Comparison of ENCODE assay signal across 14 mouse cellular contexts in the genomic region with DNA sequence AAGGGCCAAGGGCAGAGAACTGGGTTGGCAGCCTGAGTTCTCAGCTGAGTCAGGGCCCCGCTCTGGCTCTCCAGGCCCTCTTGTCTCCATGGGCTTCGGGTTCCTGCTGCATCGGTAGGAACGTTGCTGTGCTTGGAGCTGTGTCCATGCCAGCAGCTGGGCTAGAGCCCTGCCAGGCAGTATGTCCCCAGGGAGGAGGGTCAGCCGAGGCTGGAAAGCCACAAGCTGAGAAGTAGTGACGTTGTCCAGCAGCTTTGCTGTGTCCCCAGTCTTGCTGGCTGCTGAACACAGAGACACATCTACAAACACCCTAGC.
DNase-seq lines count a peak whose midpoint lies in the region; ATAC-seq lines count a peak whose summit lies in the region.
"Had no signal": no experiment of that assay in that cellular context is flagged by ENCODE, and none has a peak within 500 bp of the region (broad histone marks: within the 10 kb centered on the region; RNA-seq: fewer than 3 reads in every experiment).

No protein-coding gene starts in this region.

- no peak for ATAC-seq in hindbrain, embryonic 12.5 days (ENCODE audit: low FRiP score)
- ATAC-seq: forebrain, postnatal 0 days; Patski had no signal

- 83% methylated on average over 6 of the region's 6 CpGs for WGBS in hindbrain, embryonic 10.5 days
- 83% methylated on average over 6 of the region's 6 CpGs for WGBS in hindbrain, embryonic 12.5 days

- peaks cover 48% of the 10 kb centered on the region for H3K4me1 ChIP-seq in hindbrain, embryonic 10.5 days (replicated peaks)
- H3K4me1 ChIP-seq in hindbrain, embryonic 12.5 days, result peaks cover 22% of the 10 kb centered on the region

- H3K9ac ChIP-seq in hindbrain, embryonic 12.5 days, result no peak overlapping the region
- H3K9ac ChIP-seq: forebrain, postnatal 0 days had no signal

- no peak for DNase-seq in hindbrain, embryonic 10.5 days (ENCODE audit: low spot score)
- peak; percentile 87 for DNase-seq in adipocyte (ENCODE audit: low spot score)
- peak; percentile 69 for DNase-seq in gastrocnemius, postnatal 10 days
- DNase-seq in lung, postnatal 10 days, result peak; percentile 85
- DNase-seq in layer of hippocampus, adult 9-11 months, result no peak
- DNase-seq in right cerebral cortex, postnatal 14 days, result no peak
- DNase-seq: cerebellum, adult 11-12 months; forebrain, postnatal 0 days; liver; right cerebral cortex, postnatal 4 days; thymus, postnatal 36 days had no signal

- 0 out of 2 replicates have a peak overlapping the region, but pooled peaks have one; percentile 17 for H3K27ac ChIP-seq in hindbrain, embryonic 10.5 days
- H3K27ac ChIP-seq in hindbrain, embryonic 12.5 days, result no peak overlapping the region

- H3K36me3 ChIP-seq in hindbrain, embryonic 10.5 days, result no peaks in the 10 kb centered on the region
- no peaks in the 10 kb centered on the region for H3K36me3 ChIP-seq in hindbrain, embryonic 12.5 days

- H3K4me3 ChIP-seq in hindbrain, embryonic 10.5 days, result no peak overlapping the region
- H3K4me3 ChIP-seq in hindbrain, embryonic 12.5 days, result no peak overlapping the region

- no peaks in the 10 kb centered on the region for H3K27me3 ChIP-seq in hindbrain, embryonic 10.5 days (ENCODE audit: insufficient read depth, poor library complexity, severe bottlenecking)
- H3K27me3 ChIP-seq in hindbrain, embryonic 12.5 days, result no peaks in the 10 kb centered on the region
- H3K27me3 ChIP-seq: Patski had no signal

- no peaks in the 10 kb centered on the region for H3K9me3 ChIP-seq in hindbrain, embryonic 10.5 days
- H3K9me3 ChIP-seq in hindbrain, embryonic 12.5 days (replicated peaks), result no peaks in the 10 kb centered on the region
- H3K9me3 ChIP-seq: megakaryocyte, embryonic 14.5 days had no signal

- H3K4me2 ChIP-seq in hindbrain, embryonic 12.5 days (replicated peaks), result no peak overlapping the region

Comparison
In these comparisons a context has a peak if more than half of its experiments do, and no peak if none do; other contexts are left out.
1. DNase-seq: peak in adipocyte (single experiment), gastrocnemius, postnatal 10 days (single experiment) and lung, postnatal 10 days (single experiment); none in hindbrain, embryonic 10.5 days (single experiment), layer of hippocampus, adult 9-11 months (single experiment) and right cerebral cortex, postnatal 14 days (single experiment).